Mouse (Mus musculus) forebrain, embryonic 15.5 days (tissue): Measurements from ENCODE around the gene Sult4a1. TPM values are rescaled to one million over a fixed set of nuclear protein-coding genes. Genes with fewer than 3 reads are reported as not detected.

Experiments used
- ATAC-seq: fragments of 200-750 bp; cut with Nextera tagmentation; replicated peaks from 2 replicates; pipeline ENCODE4 v1.8.0; 2017; ENCODE audit warnings: mild to moderate bottlenecking, moderate TSS enrichment, moderate library complexity
- H3K27ac ChIP-seq: fragments of 300-500 bp; sonication (generic); replicated peaks from 2 replicates; pipeline ENCODE4 v1.5.1; 2015; ENCODE audit warnings: mild to moderate bottlenecking, inconsistent platforms
- H3K27me3 ChIP-seq: fragments of 300-500 bp; sonication (generic); 2 replicates; pipeline ENCODE4 v1.6.1; 2015; ENCODE audit warnings: inconsistent platforms
- H3K36me3 ChIP-seq: fragments of 300-500 bp; sonication (generic); 2 replicates; pipeline ENCODE4 v1.6.1; 2015; ENCODE audit warnings: mild to moderate bottlenecking, inconsistent platforms
- H3K4me1 ChIP-seq: fragments of 300-500 bp; sonication (generic); 2 replicates; pipeline ENCODE4 v1.6.1; 2015; ENCODE audit warnings: inconsistent platforms
- H3K4me2 ChIP-seq: fragments of 300-500 bp; sonication (generic); replicated peaks from 2 replicates; pipeline ENCODE4 v1.6.1; 2015; ENCODE audit warnings: mild to moderate bottlenecking, inconsistent platforms
- H3K4me3 ChIP-seq: fragments of 300-500 bp; sonication (generic); 2 replicates; pipeline ENCODE4 v1.5.1; 2015; ENCODE audit warnings: mild to moderate bottlenecking, inconsistent platforms
- H3K9ac ChIP-seq: fragments of 300-500 bp; sonication (generic); replicated peaks from 2 replicates; pipeline ENCODE4 v1.6.1; 2015; ENCODE audit warnings: mild to moderate bottlenecking, inconsistent platforms
- H3K9me3 ChIP-seq: fragments of 300-500 bp; sonication (generic); 2 replicates; pipeline ENCODE4 v1.6.1; 2016; ENCODE audit warnings: inconsistent platforms
- WGBS: fragments of 180-500 bp; shearing (Covaris S2); methylation state at CpG from one replicate; pipeline ENCODE4 v1.1.7; 2015; ENCODE audit warnings: mixed read lengths; 5-methylcytosine and 5-hydroxymethylcytosine counted together
- polyA plus RNA-seq: library from polyadenylated mRNA; unstranded; fragments of >200 nt; fragmentation: Nextera tagmentation; extraction: Ambion mirVana; gene quantifications from 2 replicates; pipeline ENCODE4 v1.2.1, GENCODE M21; 2015

Gene Sult4a1
- polyA plus RNA-seq, result 76.7 and 76.8 TPM in 2 replicates

DNA sequence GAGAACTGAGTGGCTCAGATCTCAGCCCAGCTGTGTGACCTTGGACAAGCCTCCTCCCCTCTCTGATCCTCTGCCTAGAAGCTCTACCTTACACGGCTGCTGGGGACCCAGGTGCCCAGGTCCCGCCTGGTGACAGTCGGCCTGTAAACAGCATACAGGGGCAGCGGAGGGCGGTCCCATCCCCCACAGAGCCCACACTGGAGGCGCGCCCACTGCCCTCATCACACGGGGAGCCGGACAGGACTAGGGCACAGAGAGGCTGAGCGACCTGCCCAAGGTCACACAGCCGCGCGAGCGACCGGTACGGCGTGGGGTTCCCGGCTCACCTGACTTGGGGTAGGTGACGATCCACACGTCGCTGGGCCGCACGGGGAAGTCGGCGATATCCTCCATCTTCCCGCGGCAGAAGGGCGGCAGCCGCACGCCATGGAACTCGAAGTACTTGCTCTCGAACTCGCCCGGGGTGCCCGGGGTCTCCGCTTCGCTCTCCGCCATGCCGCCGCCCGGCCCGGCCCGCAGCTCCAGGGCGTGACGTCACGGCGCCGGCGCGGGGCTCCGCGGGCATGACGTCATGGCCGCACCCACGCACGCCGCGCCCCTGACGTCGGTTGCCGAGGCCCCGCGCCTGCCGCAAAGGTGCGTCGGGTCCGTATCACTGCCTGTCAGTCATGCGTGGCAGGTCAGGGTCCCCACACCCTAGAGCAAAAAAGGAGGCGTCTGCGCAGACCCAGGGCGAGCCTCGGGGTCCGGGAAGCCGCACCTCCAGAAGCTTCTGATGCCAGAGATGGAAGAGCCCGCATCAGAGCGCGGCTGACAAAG, at the start of gene Sult4a1:
TSS of gene Sult4a1 (minus strand) at position 650 of the 819 bp plus-strand sequence.
- peak within 1 kb of the TSS; percentile 85 for H3K4me2 ChIP-seq
- peaks cover 5% of the 10 kb centered on the region; the same call in 1 of the 2 replicates for H3K27me3 ChIP-seq
- H3K4me3 ChIP-seq, result peak within 1 kb of the TSS; percentile 56
- ATAC-seq, result peak; percentile 73
- no peaks in the 10 kb centered on the region for H3K36me3 ChIP-seq
- peak within 1 kb of the TSS; percentile 63 for H3K9ac ChIP-seq
- peak within 1 kb of the TSS; percentile 70 for H3K27ac ChIP-seq
- peaks cover 30% of the 10 kb centered on the region for H3K4me1 ChIP-seq
- WGBS, result under 1% methylated on average over 77 of the region's 77 CpGs
- no peaks in the 10 kb centered on the region for H3K9me3 ChIP-seq

DNA sequence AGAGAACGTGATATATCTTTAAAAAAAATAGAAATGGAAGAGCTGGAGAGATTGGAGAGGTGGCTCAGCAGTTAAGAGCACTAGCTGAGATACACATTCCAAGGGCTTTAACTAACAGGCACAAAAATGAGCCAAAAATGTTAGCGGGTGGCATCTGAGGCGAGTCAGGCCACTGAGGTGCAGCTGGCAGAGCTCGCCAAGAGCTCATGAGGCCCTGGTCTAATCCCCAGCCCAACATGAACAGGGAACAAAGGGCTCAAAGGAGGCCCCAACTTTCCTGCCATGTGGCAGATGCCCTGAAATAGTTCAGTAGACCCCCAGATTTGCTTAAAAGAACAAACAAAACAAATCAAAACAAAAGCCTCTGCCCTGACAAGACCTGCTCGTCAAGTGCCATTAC, 35.4 kb upstream of the Sult4a1 start:
- Histone ChIP-seq H3K9ac (no peak overlapping the region), H3K27ac (no peak overlapping the region), H3K27me3 (no peaks in the 10 kb centered on the region), H3K4me1 (peaks cover 7% of the 10 kb centered on the region; the same call in 1 of the 2 replicates), H3K9me3 (no peaks in the 10 kb centered on the region), H3K36me3 (no peaks in the 10 kb centered on the region), H3K4me3 (no peak overlapping the region), H3K4me2 (no peak overlapping the region)
- ATAC-seq, result no peak
- WGBS, result 42% methylated on average over 5 of the region's 5 CpGs

DNA sequence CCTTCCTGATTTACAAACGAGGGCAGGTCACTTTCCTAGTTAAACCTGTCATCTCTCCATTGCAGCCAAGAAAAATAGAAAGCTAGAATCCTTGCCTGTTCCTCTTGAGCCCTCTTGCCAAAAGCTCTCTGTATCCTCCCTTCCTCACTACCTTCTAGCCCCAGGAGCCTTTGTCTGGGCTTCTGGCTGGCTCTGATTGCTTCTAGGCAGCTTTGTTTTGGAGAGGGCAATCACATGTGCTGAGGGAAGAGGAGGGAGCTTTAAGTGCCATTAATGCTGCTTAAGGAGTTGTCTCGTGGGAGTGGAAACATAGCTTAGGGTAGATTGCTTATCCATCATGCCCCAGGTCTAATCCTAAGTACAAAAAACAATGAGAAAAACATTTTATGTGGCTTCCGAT, 34.6 kb upstream of the Sult4a1 start:
- ATAC-seq, result no peak
- 45% methylated on average over 3 of the region's 3 CpGs for WGBS
- Histone ChIP-seq H3K4me1 (peaks cover 7% of the 10 kb centered on the region; the same call in 1 of the 2 replicates), H3K4me2 (no peak overlapping the region), H3K27ac (no peak overlapping the region), H3K9ac (no peak overlapping the region), H3K36me3 (no peaks in the 10 kb centered on the region), H3K27me3 (no peaks in the 10 kb centered on the region), H3K4me3 (no peak overlapping the region), H3K9me3 (no peaks in the 10 kb centered on the region)

DNA sequence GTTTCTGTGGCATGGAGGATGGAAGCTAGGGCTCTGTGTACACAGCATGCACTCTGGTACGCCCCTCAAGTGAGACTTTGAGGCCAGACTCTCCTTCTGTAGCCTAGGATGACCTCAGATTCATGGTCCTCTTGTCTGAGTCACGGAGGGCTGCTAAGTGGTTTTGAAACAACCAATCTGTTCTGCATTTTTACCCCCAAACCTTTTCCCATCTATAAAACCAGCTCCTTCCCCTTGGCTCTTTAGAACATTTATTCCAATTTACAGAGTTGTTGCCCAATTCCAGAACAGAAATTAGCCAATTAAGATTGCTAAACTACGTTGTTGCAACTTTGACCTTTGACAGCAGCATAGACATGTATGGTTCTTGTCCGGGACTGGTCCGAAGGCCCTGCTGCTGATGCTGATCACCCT, 34.0 kb upstream of the Sult4a1 start:
- H3K4me2 ChIP-seq, result no peak overlapping the region
- no peaks in the 10 kb centered on the region for H3K36me3 ChIP-seq
- H3K4me1 ChIP-seq, result peaks cover 7% of the 10 kb centered on the region; the same call in 1 of the 2 replicates
- no peak overlapping the region for H3K4me3 ChIP-seq
- no peak overlapping the region for H3K9ac ChIP-seq
- no peaks in the 10 kb centered on the region for H3K27me3 ChIP-seq
- H3K27ac ChIP-seq, result no peak overlapping the region
- H3K9me3 ChIP-seq, result no peaks in the 10 kb centered on the region
- no peak for ATAC-seq
- WGBS, result 93% methylated on average over 5 of the region's 5 CpGs

DNA sequence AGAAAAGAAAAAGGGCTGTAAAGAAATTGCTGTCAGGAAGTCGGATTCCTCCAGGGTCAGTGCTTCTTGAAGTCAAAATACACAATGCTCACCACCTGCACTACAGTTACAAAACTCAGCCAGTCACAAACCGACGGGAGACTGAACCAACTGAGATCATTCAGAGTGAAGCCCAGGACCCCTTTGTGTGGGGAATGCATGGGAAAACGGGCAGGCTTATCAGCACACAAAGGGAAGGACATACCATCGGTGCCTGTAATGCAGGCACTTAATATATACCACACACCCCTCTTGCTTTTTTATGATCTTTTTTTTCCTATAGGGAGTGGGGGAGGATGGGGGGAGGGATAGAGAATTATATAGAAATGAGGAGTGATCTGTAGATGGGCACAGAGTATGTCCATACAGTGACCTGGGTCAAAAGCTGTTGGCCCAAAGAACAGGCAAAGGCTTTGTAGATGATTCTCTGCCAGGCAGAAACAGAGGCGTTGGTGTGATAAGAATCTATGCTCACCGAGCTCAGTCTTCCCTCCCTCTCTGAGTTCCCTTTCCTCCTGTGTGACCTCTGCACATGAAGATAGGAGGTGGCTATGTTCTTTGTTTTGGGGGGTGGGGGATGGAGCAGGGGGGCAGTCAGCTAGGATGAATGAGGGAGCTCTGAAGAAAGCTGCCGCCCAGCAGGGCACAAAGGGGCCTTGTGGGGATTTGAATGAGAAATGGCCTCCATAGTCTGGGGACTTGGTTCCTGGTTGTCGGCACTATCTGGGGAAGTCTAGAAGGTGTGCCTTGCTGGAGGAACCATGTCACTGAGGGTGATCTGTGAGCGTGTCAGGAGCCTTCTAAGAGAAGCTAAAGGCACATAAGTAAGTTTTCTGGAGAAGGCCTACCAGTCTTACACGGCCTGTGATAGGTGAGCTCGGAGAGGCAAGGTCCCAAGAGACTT, 31.2 kb upstream of the Sult4a1 start:
- Histone ChIP-seq H3K4me2 (no peak overlapping the region), H3K9ac (no peak overlapping the region), H3K36me3 (no peaks in the 10 kb centered on the region), H3K27me3 (no peaks in the 10 kb centered on the region), H3K4me1 (peaks cover 7% of the 10 kb centered on the region; the same call in 1 of the 2 replicates), H3K27ac (no peak overlapping the region), H3K9me3 (no peaks in the 10 kb centered on the region), H3K4me3 (no peak overlapping the region)
- 16% methylated on average over 12 of the region's 12 CpGs for WGBS
- no peak for ATAC-seq

DNA sequence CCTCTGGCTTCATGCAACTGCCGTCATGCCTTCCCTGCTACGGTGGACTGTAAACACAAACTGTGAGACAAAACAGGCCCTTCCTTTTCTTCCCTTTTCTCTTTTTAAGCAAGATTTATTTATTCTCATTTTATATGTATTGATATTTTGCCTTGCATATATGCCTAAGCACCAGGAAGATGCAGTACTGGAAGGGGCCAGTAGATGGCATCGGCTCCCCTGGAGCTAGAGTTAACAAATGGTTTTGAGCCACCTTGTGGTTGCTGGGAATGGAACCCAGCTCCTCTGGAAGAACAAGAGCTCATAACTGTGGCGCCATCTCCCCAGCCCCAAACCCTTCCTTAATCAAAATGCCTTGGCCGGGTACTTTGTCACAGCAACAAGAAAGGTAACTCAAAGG, 29.9 kb upstream of the Sult4a1 start:
- no peaks in the 10 kb centered on the region for H3K9me3 ChIP-seq
- H3K9ac ChIP-seq, result no peak overlapping the region
- WGBS, result 91% methylated on average over 5 of the region's 5 CpGs
- no peak overlapping the region for H3K4me3 ChIP-seq
- H3K4me2 ChIP-seq, result no peak overlapping the region
- no peaks in the 10 kb centered on the region for H3K36me3 ChIP-seq
- no peaks in the 10 kb centered on the region for H3K27me3 ChIP-seq
- H3K27ac ChIP-seq, result no peak overlapping the region
- no peak for ATAC-seq
- H3K4me1 ChIP-seq, result no peaks in the 10 kb centered on the region; the same call in 1 of the 2 replicates

DNA sequence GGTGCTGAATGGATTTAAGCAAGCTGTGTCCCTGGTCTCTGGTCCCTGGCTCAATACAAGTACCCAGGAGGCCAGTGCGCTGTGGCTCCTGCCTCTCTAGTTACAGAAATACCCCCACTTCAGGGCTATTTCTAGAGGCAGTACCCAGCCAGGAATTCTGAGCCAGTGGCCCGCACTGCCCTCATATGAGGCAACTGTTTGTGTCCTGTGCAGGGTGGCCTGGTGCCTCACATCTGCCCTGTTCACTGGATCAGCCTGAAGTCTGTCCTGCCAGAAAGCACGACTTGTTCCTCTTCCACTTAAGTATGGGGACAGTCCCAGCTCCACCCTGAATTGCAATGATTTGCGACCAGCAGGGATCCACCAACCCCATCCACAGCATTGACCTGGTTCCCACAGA, 27.9 kb upstream of the Sult4a1 start:
- no peaks in the 10 kb centered on the region for H3K36me3 ChIP-seq
- no peak for ATAC-seq
- H3K27ac ChIP-seq, result no peak overlapping the region
- H3K4me1 ChIP-seq, result no peaks in the 10 kb centered on the region
- 77% methylated on average over 4 of the region's 4 CpGs for WGBS
- H3K4me3 ChIP-seq, result no peak overlapping the region
- H3K27me3 ChIP-seq, result no peaks in the 10 kb centered on the region
- H3K9ac ChIP-seq, result no peak overlapping the region
- H3K9me3 ChIP-seq, result no peaks in the 10 kb centered on the region
- H3K4me2 ChIP-seq, result no peak overlapping the region

DNA sequence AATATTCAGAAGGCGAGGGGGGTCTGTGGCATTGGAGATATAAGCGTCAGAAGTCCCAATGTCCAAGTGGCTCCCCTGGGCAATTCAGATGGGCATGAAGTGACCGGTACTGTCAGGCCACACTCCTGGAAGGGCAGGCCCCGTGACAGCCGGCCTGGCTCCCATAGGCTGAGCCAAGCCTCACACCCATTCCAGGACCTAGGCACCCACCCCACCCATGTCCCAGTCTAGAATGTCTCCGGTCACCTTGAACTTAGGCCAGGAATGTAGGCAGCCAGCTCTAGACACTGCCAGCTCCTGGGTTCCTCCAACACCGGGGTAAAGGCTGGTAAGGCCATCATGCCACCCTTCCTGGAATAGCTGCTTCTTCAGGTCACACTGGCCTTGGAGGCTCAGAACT, 26.4 kb upstream of the Sult4a1 start:
- no peaks in the 10 kb centered on the region for H3K4me1 ChIP-seq
- H3K9ac ChIP-seq, result no peak overlapping the region
- no peaks in the 10 kb centered on the region for H3K36me3 ChIP-seq
- H3K27me3 ChIP-seq, result no peaks in the 10 kb centered on the region
- H3K9me3 ChIP-seq, result no peaks in the 10 kb centered on the region
- no peak for ATAC-seq
- H3K4me3 ChIP-seq, result no peak overlapping the region
- H3K4me2 ChIP-seq, result no peak overlapping the region
- 95% methylated on average over 7 of the region's 7 CpGs for WGBS
- H3K27ac ChIP-seq, result no peak overlapping the region

DNA sequence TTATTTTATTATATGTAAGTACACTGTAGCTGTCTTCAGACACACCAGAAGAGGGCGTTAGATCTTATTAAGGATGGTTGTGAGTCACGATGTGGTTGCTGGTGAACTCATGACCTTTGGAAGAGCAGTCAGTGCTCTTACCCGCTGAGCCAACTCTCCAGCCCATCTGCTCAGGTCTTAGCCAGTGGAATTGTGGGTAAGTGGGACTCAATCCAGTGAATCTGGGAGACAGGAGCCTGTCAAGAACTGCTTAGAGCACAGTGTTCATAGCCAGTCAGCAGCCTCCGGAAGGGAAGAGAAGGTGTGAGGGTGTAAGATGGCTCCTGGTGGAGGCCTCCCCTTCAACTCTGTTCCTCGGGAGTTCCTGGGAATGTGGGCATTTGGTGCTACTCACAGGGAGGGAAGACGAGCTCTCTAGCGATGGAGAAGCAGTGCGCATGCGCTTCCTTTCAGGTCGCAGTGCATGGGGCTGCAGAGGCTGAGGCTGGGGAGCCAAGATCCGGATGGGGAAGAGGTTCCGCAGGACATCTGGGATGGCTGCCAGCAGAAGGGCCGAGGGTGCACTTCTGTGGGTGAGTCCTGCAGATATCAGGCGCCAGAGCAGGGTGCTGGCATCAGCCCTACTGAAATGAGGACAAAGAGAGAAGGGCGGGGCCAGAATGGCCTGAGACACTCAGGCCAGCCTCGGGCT, 25.7 kb upstream of the Sult4a1 start:
- no peaks in the 10 kb centered on the region for H3K4me1 ChIP-seq
- no peak for ATAC-seq
- H3K27me3 ChIP-seq, result no peaks in the 10 kb centered on the region
- no peak overlapping the region for H3K9ac ChIP-seq
- 59% methylated on average over 16 of the region's 16 CpGs for WGBS
- 0 out of 2 replicates have a peak overlapping the region, but pooled peaks have one; percentile 34 for H3K27ac ChIP-seq
- H3K9me3 ChIP-seq, result no peaks in the 10 kb centered on the region
- H3K36me3 ChIP-seq, result no peaks in the 10 kb centered on the region
- no peak overlapping the region for H3K4me3 ChIP-seq
- no peak overlapping the region for H3K4me2 ChIP-seq

DNA sequence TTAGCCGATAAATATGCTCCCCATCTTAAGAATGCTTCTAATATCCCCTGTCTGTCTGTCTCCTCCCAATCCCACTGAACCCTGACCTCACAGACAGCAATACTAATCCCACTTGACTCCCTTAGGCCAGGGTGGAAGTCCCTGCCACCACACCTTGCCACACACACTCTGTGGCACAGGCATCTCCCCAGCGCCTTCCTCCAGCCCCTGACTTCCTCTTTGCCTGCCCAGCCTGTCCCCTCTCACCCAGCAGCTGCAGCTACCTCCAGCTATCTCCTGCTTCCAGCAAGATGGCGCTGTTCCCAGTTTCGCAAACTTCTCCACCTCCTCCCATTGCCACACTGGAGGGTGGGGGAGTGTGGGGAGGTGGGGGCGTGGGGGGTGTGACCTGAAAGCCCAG, 21.3 kb upstream of the Sult4a1 start:
- WGBS, result 44% methylated on average over 5 of the region's 5 CpGs
- Histone ChIP-seq H3K4me3 (no peak overlapping the region), H3K27ac (no peak overlapping the region), H3K27me3 (no peaks in the 10 kb centered on the region), H3K36me3 (no peaks in the 10 kb centered on the region), H3K9ac (no peak overlapping the region), H3K9me3 (no peaks in the 10 kb centered on the region), H3K4me2 (no peak overlapping the region), H3K4me1 (no peaks in the 10 kb centered on the region)
- no peak for ATAC-seq

DNA sequence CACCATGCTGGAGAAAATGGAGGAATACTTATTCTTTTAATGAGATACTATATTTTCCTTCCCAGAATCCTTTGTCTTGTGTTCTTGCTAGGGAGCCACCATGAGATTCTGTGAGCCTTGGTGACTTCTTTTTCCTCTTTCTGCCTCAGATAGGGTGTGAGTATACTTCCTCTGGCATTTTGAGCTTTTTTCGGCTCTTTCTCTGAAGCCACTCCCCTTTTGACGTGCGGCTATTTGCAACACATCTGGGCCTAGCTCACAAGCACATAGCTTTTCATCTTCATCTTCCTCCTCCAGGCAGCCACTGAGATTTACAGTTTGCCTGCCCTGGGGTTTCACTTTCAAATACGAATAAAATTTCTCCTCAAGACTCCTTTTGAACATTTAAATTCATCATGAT, 20.9 kb upstream of the Sult4a1 start:
- Histone ChIP-seq H3K4me1 (no peaks in the 10 kb centered on the region), H3K27me3 (no peaks in the 10 kb centered on the region), H3K9me3 (no peaks in the 10 kb centered on the region), H3K4me3 (no peak overlapping the region), H3K27ac (no peak overlapping the region), H3K4me2 (no peak overlapping the region), H3K9ac (no peak overlapping the region), H3K36me3 (no peaks in the 10 kb centered on the region)
- no peak for ATAC-seq
- 77% methylated on average over 4 of the region's 4 CpGs for WGBS
